Mouse (Mus musculus) kidney, embryonic 16.5 days (tissue): Measurements from ENCODE around the gene Gm8693. TPM values are rescaled to one million over a fixed set of nuclear protein-coding genes. Genes with fewer than 3 reads are reported as not detected.
"Not testable (repeated sequence)": the region's sequence is repeated elsewhere in the genome, so short reads cannot be mapped to it uniquely, and the experiment has no call there.

Experiments used
- ATAC-seq: fragments of 200-750 bp; cut with Nextera tagmentation; 2 replicates; pipeline ENCODE4 v1.8.0; 2017; ENCODE audit warnings: moderate TSS enrichment; ENCODE audit not compliant: low FRiP score, low TSS enrichment
- H3K27ac ChIP-seq: fragments of 300-500 bp; sonication (generic); 2 replicates; pipeline ENCODE4 v1.5.1; 2014; ENCODE audit warnings: low read length
- H3K27me3 ChIP-seq: fragments of 300-500 bp; sonication (generic); 2 replicates; pipeline ENCODE4 v1.6.1; 2014; ENCODE audit warnings: low read length, control low read depth, mixed read lengths; ENCODE audit not compliant: insufficient read depth
- H3K36me3 ChIP-seq: fragments of 300-500 bp; sonication (generic); 2 replicates; pipeline ENCODE4 v1.6.1; 2014; ENCODE audit warnings: low read length, control low read depth, mixed read lengths; ENCODE audit not compliant: insufficient read depth
- H3K4me1 ChIP-seq: fragments of 300-500 bp; sonication (generic); 2 replicates; pipeline ENCODE4 v1.6.1; 2014; ENCODE audit warnings: low read length, control low read depth, mixed read lengths; ENCODE audit not compliant: insufficient read depth
- H3K4me2 ChIP-seq: fragments of 300-500 bp; sonication (generic); replicated peaks from 2 replicates; pipeline ENCODE4 v1.6.1; 2014; ENCODE audit warnings: low read depth, low read length
- H3K4me3 ChIP-seq: fragments of 300-500 bp; sonication (generic); 2 replicates; pipeline ENCODE4 v1.5.1; 2014; ENCODE audit warnings: mild to moderate bottlenecking, low read length
- H3K9ac ChIP-seq: fragments of 300-500 bp; sonication (generic); replicated peaks from 2 replicates; pipeline ENCODE4 v1.6.1; 2014; ENCODE audit warnings: low read length
- H3K9me3 ChIP-seq: fragments of 300-500 bp; sonication (generic); 2 replicates; pipeline ENCODE4 v1.6.1; 2016; ENCODE audit warnings: low read length, control low read depth
- WGBS: fragments of 180-500 bp; shearing (Covaris S2); extraction: QIAGEN DNeasy Blood & Tissue Kit; methylation state at CpG from one replicate; pipeline ENCODE4 v1.1.7; 2014; 5-methylcytosine and 5-hydroxymethylcytosine counted together
- polyA plus RNA-seq: library from polyadenylated mRNA; unstranded; fragments of >200 nt; fragmentation: Nextera tagmentation; extraction: Ambion mirVana; gene quantifications from 2 replicates; pipeline ENCODE4 v1.2.1, GENCODE M21; 2015

The Gm8693 gene
- polyA plus RNA-seq: not detected in 2 replicates

DNA sequence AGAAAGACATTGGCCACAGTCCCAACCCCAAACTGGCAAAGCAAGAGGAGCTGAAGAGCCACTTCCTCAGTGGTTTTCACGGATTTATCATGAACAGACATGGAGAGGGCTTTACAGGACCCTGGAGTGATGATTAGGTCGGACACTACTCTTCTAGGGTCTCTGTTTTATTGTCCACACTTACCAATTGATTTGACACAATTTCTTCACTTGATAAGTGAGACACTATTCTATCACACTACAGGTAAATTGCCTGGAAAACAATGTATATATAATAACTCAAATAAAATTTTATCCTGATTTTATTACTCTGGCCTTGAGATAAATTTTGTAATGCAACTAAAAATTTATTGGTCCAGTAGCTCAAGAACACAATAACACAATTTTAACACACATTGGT is at the start of gene Gm8693:
Gene Gm8693 (minus strand): TSS at position 101 of the 400 bp plus-strand sequence.
- H3K9ac ChIP-seq, H3K4me3 ChIP-seq, H3K27me3 ChIP-seq, H3K4me1 ChIP-seq, H3K4me2 ChIP-seq, H3K27ac ChIP-seq, H3K9me3 ChIP-seq, ATAC-seq, H3K36me3 ChIP-seq: not testable (repeated sequence)
- no CpG with 5 or more reads among the region's 2 CpGs for WGBS

- WGBS: no CpG with 5 or more reads among the region's 1 CpGs
- H3K27me3 ChIP-seq, H3K4me3 ChIP-seq, H3K9ac ChIP-seq, ATAC-seq, H3K9me3 ChIP-seq, H3K27ac ChIP-seq, H3K4me1 ChIP-seq, H3K4me2 ChIP-seq, H3K36me3 ChIP-seq: not testable (repeated sequence)
Observed at GRCm38 (mm10) chr7:22719610-22720009, 27.5 kb upstream of the Gm8693 start, which contains the start of gene Gm4567. TSS of gene Gm4567 (minus strand) at chr7:22719710.

DNA sequence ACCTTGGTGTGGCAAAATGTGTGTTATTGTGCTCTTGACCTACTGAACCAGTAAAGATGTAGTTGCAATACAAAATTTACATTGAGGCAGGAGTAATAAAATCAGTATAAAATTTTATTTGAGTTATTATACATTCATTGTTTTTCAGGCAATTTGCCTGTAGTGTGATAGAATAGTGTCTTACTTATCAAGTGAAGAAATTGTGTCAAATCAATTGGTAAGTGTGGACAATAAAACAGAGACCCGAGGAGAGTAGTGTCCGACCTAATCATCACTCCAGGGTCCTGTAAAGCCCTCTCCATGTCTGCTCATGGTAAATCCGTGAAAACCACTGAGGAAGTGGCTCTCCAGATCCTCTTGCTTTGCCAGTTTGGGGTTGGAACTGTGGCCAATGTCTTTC is 34.4 kb downstream of the Gm8693 start, which contains the start of gene Vmn1r155:
Gene Vmn1r155 (plus strand): TSS at position 301 of the 400 bp plus-strand sequence.
- H3K9me3 ChIP-seq, H3K4me1 ChIP-seq, H3K36me3 ChIP-seq, H3K27me3 ChIP-seq, ATAC-seq, H3K4me2 ChIP-seq, H3K27ac ChIP-seq, H3K4me3 ChIP-seq, H3K9ac ChIP-seq: not testable (repeated sequence)
- WGBS: no CpG with 5 or more reads among the region's 3 CpGs

Other genes starting within 250 kb of the Gm8693 start
- gene Gm10665, start 228.2 kb downstream of the Gm8693 start, polyA plus RNA-seq: not detected in 2 replicates
- not detected in 2 replicates for gene Vmn1r151, start 192.6 kb downstream of the Gm8693 start, polyA plus RNA-seq
- not detected in 2 replicates for gene Vmn1r152, start 169.3 kb downstream of the Gm8693 start, polyA plus RNA-seq
- gene Gm8677, start 157.4 kb downstream of the Gm8693 start, polyA plus RNA-seq: not detected in 2 replicates
- gene Gm4201, start 127.0 kb downstream of the Gm8693 start, polyA plus RNA-seq: not detected in 2 replicates
- not detected in 2 replicates for gene Gm4565, start 104.2 kb downstream of the Gm8693 start, polyA plus RNA-seq
- not detected in 2 replicates for gene Vmn1r155, start 34.3 kb downstream of the Gm8693 start, polyA plus RNA-seq
- not detected in 2 replicates for gene Gm4567, start 27.4 kb upstream of the Gm8693 start, polyA plus RNA-seq
- not detected in 2 replicates for gene Vmn1r157, start 69.4 kb upstream of the Gm8693 start, polyA plus RNA-seq
- gene Vmn1r158, start 98.5 kb upstream of the Gm8693 start, polyA plus RNA-seq: not detected in 2 replicates
- gene Vmn1r159, start 151.3 kb upstream of the Gm8693 start, polyA plus RNA-seq: not detected in 2 replicates
- not detected in 2 replicates for gene Vmn1r160, start 178.9 kb upstream of the Gm8693 start, polyA plus RNA-seq